Mouse (Mus musculus) spleen, adult 2 months (tissue): ENCODE results near the gene Gpr156.

Experiments
- CTCF ChIP-seq: fragments of 200-500 bp; IDR thresholded peaks from 2 replicates; pipeline ENCODE4 v1.5.1; 2011; ENCODE audit warnings: mild to moderate bottlenecking, inconsistent platforms; ENCODE audit not compliant: insufficient read depth, insufficient read length, insufficient replicate concordance; ENCODE audit errors: extremely low read depth
- POLR2A ChIP-seq: fragments of 200-500 bp; IDR thresholded peaks from 2 replicates; pipeline ENCODE4 v1.6.1; 2011; ENCODE audit warnings: low read depth, low read length, inconsistent platforms

- no peak for TF ChIP-seq CTCF
- no peak for TF ChIP-seq POLR2A
Measured at GRCm38 (mm10) chr16:37899357-37899756, 16.9 kb upstream of the Gpr156 start.
